Mouse (Mus musculus) bone marrow, adult 2 months (tissue): ENCODE results near the gene Chmp4b. TPM values are rescaled to one million over a fixed set of nuclear protein-coding genes. Genes with fewer than 3 reads are reported as not detected.

Experiments used
- H3K27ac ChIP-seq: fragments of 200-500 bp; 2 replicates; pipeline ENCODE4 v1.5.1; 2012; ENCODE audit warnings: low read depth, mild to moderate bottlenecking, control low read depth, inconsistent platforms, low read length; ENCODE audit not compliant: control insufficient read depth, poor library complexity, insufficient read depth
- H3K4me1 ChIP-seq: fragments of 200-500 bp; 2 replicates; pipeline ENCODE4 v1.6.1; 2011; ENCODE audit warnings: low read length; ENCODE audit not compliant: control insufficient read depth, insufficient read depth
- H3K4me3 ChIP-seq: fragments of 200-500 bp; replicated peaks from 2 replicates; pipeline ENCODE3; 2011; ENCODE audit warnings: mild to moderate bottlenecking, low read depth, low read length, control low read depth; ENCODE audit not compliant: control insufficient read depth
- CTCF ChIP-seq: fragments of 200-500 bp; IDR thresholded peaks from 2 replicates; pipeline ENCODE4 v1.5.1; 2011; ENCODE audit warnings: low read length, control low read depth; ENCODE audit not compliant: control insufficient read depth, insufficient read depth
- POLR2A ChIP-seq: fragments of 200-500 bp; IDR thresholded peaks from 2 replicates; pipeline ENCODE4 v1.6.1; 2011; ENCODE audit warnings: low read depth, mild to moderate bottlenecking, control low read depth, low read length, borderline replicate concordance; ENCODE audit not compliant: control insufficient read depth
- WGBS: fragments of 180-500 bp; shearing (Covaris S2); methylation state at CpG from one replicate; pipeline ENCODE4 v1.1.7; 2018; 5-methylcytosine and 5-hydroxymethylcytosine counted together
- polyA plus RNA-seq: library from polyadenylated mRNA; stranded (reverse); fragments of >200 nt; gene quantifications from 2 replicates; pipeline ENCODE4 v1.2.4, GENCODE M21; 2011; ENCODE audit warnings: low replicate concordance; ENCODE audit not compliant: missing spikeins, insufficient read depth, insufficient read length

Gene Chmp4b
- polyA plus RNA-seq, 1 experiment, result 162 TPM

GRCm38 (mm10) chr2:154633876-154634644 lies 17.4 kb upstream of the Chmp4b start:
- TF ChIP-seq CTCF (peak; percentile 3; the same call in 1 of the 2 replicates), POLR2A (no peak)
- peak overlapping the region; percentile 68 for H3K27ac ChIP-seq
- WGBS, result 86% methylated on average over 9 of the region's 9 CpGs
- H3K4me3 ChIP-seq, result peak overlapping the region; percentile 4
- peaks cover 3% of the 10 kb centered on the region; the same call in 1 of the 2 replicates for H3K4me1 ChIP-seq

- peaks cover 3% of the 10 kb centered on the region; the same call in 1 of the 2 replicates for H3K4me1 ChIP-seq
- H3K4me3 ChIP-seq, result no peak overlapping the region
- 93% methylated on average over 2 of the region's 2 CpGs for WGBS
- TF ChIP-seq CTCF, result no peak
- no peak for TF ChIP-seq POLR2A
- H3K27ac ChIP-seq, result no peak overlapping the region
Measured at GRCm38 (mm10) chr2:154635826-154636225, 15.7 kb upstream of the Chmp4b start.

- no peak; the same call in 1 of the 2 replicates for TF ChIP-seq CTCF
- no peak for TF ChIP-seq POLR2A
- Histone ChIP-seq H3K4me1 (peaks cover 3% of the 10 kb centered on the region; the same call in 1 of the 2 replicates), H3K27ac (no peak overlapping the region), H3K4me3 (no peak overlapping the region)
- WGBS, result 95% methylated on average over 3 of the region's 3 CpGs
Measured at GRCm38 (mm10) chr2:154638521-154638920, 13.0 kb upstream of the Chmp4b start.

GRCm38 (mm10) chr2:154639115-154639514 lies 12.4 kb upstream of the Chmp4b start:
- H3K4me3 ChIP-seq, result no peak overlapping the region
- H3K4me1 ChIP-seq, result no peaks in the 10 kb centered on the region; the same call in 1 of the 2 replicates
- TF ChIP-seq CTCF, result no peak
- no peak for TF ChIP-seq POLR2A
- 92% methylated on average over 4 of the region's 4 CpGs for whole genome bisulfite sequencing
- no peak overlapping the region for H3K27ac ChIP-seq

GRCm38 (mm10) chr2:154641176-154641575 lies 10.3 kb upstream of the Chmp4b start:
- no peak overlapping the region for H3K4me3 ChIP-seq
- 82% methylated on average over 8 of the region's 8 CpGs for WGBS
- no peak overlapping the region for H3K27ac ChIP-seq
- TF ChIP-seq POLR2A (no peak), CTCF (no peak)
- no peaks in the 10 kb centered on the region for H3K4me1 ChIP-seq

GRCm38 (mm10) chr2:154642005-154642459 lies 9.5 kb upstream of the Chmp4b start:
- Histone ChIP-seq H3K4me1 (no peaks in the 10 kb centered on the region), H3K27ac (no peak overlapping the region), H3K4me3 (no peak overlapping the region)
- TF ChIP-seq CTCF (no peak), POLR2A (no peak)
- WGBS, result 96% methylated on average over 9 of the region's 9 CpGs

- H3K27ac ChIP-seq, result no peak overlapping the region
- H3K4me1 ChIP-seq, result no peaks in the 10 kb centered on the region
- no peak overlapping the region for H3K4me3 ChIP-seq
- no peak for TF ChIP-seq CTCF
- TF ChIP-seq POLR2A, result no peak
- WGBS, result 74% methylated on average over 6 of the region's 6 CpGs
Measured at GRCm38 (mm10) chr2:154642712-154643385, 8.7 kb upstream of the Chmp4b start.

- Histone ChIP-seq H3K27ac (no peak overlapping the region), H3K4me3 (no peak overlapping the region), H3K4me1 (no peaks in the 10 kb centered on the region)
- WGBS, result 77% methylated on average over 5 of the region's 5 CpGs
- TF ChIP-seq POLR2A, result no peak
- TF ChIP-seq CTCF, result peak; percentile 35; the same call in 1 of the 2 replicates
Measured at GRCm38 (mm10) chr2:154646634-154647033, 4.9 kb upstream of the Chmp4b start.
